22 mouse cellular contexts compared by ENCODE assay signal in the genomic region with DNA sequence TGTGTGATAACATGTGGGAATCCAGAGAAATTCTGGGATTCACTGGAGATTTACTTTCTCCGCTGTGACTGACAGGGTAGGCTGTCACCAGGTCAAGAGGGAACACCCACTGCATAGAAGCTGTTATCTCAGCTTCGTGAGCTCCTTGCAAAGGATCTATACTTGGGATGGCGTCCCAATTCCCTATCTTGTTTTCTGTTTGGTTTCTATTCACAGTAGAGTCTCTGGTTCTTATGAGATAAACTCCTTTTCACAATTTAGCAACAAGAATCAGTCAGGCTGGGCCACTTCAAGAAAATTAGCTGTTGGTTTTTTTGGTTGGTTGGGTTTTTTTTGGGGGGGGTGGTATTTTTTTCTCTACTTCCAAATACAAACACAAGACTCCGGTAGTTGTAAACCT.
"Had no signal": no experiment of that assay in that cellular context is flagged by ENCODE, and none has a peak within 500 bp of the region (broad histone marks: within the 10 kb centered on the region; RNA-seq: fewer than 3 reads in every experiment).

No protein-coding gene starts in this region.

- H3K4me2 ChIP-seq: limb, embryonic 12.5 days; limb, embryonic 15.5 days; liver, embryonic 11.5 days; lung, embryonic 15.5 days; midbrain, embryonic 12.5 days; midbrain, embryonic 15.5 days; neural tube, embryonic 12.5 days; neural tube, embryonic 15.5 days had no signal

- H3K36me3 ChIP-seq: limb, embryonic 12.5 days; limb, embryonic 15.5 days; lung, embryonic 15.5 days; midbrain, embryonic 12.5 days; midbrain, embryonic 15.5 days; neural tube, embryonic 12.5 days; neural tube, embryonic 15.5 days had no signal

- ATAC-seq: midbrain, embryonic 15.5 days had no signal

- H3K27me3 ChIP-seq: limb, embryonic 12.5 days; limb, embryonic 15.5 days; lung, embryonic 15.5 days; midbrain, embryonic 12.5 days; midbrain, embryonic 15.5 days; neural tube, embryonic 12.5 days; neural tube, embryonic 15.5 days had no signal

- H3K9me3 ChIP-seq: limb, embryonic 15.5 days; lung, embryonic 15.5 days; midbrain, embryonic 12.5 days; midbrain, embryonic 15.5 days; neural tube, embryonic 12.5 days; neural tube, embryonic 15.5 days had no signal

- H3K9ac ChIP-seq: limb, embryonic 12.5 days; limb, embryonic 15.5 days; liver, embryonic 14.5 days; lung, embryonic 15.5 days; midbrain, embryonic 12.5 days; midbrain, embryonic 15.5 days; neural tube, embryonic 12.5 days; neural tube, embryonic 15.5 days had no signal

- DNase-seq: kidney, postnatal 14 days; kidney, postnatal 4 days; left cerebral cortex, postnatal 4 days; lung, adult 18-20 months; lung, postnatal 10 days; lung, postnatal 36 days; right cerebral cortex, adult 18-20 months; right cerebral cortex, postnatal 14 days; right cerebral cortex, postnatal 4 days; thymus, adult 2 months; thymus, postnatal 14 days; thymus, postnatal 4 days had no signal

- H3K4me1 ChIP-seq: limb, embryonic 12.5 days; limb, embryonic 15.5 days; lung, embryonic 15.5 days; midbrain, embryonic 12.5 days; midbrain, embryonic 15.5 days; neural tube, embryonic 12.5 days; neural tube, embryonic 15.5 days had no signal

- H3K27ac ChIP-seq: limb, embryonic 12.5 days; limb, embryonic 15.5 days; liver, embryonic 14.5 days; lung, embryonic 15.5 days; midbrain, embryonic 12.5 days; midbrain, embryonic 15.5 days; neural tube, embryonic 12.5 days; neural tube, embryonic 15.5 days; stomach, postnatal 0 days had no signal

- H3K4me3 ChIP-seq: limb, embryonic 12.5 days; limb, embryonic 15.5 days; lung, embryonic 15.5 days; midbrain, embryonic 12.5 days; midbrain, embryonic 15.5 days; neural tube, embryonic 12.5 days; neural tube, embryonic 15.5 days had no signal
